Mouse (Mus musculus): Measurements from ENCODE around the gene Leo1. TPM values are rescaled to one million over a fixed set of nuclear protein-coding genes. Genes with fewer than 3 reads are reported as not detected.
"Not testable (repeated sequence)": the region's sequence is repeated elsewhere in the genome, so short reads cannot be mapped to it uniquely, and the experiment has no call there.

Gene Leo1
- total and polyA plus RNA-seq, 2 experiments from 2014 or later, result 37.3 to 39.8 TPM

DNA sequence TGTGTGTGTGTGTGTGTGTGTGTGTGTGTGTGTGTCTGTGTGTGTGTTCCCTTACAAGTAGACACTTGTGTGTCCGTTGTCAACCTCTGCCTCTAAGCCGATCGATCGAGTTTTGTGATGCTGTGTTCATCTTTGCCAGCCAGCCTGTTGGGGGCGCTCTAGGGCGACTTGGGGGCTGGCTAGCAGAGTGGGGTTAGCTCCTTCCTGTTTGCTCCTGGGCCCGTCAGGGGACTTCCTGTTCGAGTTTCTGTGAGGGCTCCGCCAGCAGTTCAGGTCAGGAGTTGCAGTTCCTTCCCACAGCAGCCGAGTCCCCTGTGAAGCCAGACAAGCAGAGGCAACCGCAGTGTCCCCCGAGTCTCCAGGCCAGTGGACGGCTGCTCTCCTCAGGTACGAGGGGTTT, 27.0 kb downstream of the Leo1 start:
- peak; percentile 39 for TF ChIP-seq CTCF (IDR thresholded peaks at IDR 0.05; ENCODE audit: low read depth)
- DNase-seq, result no peak
- no peak overlapping the region for H3K9ac ChIP-seq

DNA sequence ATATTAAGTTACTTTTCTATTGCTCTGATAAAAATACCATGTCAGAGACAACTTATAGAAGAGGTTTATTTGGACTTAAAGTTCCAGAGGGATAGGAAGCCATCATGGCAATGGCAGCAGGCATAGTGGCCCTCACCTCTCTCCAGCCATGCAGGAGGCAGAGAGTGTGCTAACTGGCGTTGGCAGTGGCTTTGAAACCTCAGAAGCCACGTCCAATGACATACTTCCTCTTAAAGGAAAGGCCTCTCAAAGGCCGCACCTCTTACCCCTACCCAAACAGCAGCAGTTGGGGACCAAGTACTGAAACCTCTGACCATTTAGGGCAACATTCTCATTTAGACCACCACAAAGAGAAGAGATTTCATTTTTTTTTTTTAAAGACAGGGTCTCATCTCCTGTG, 35.9 kb downstream of the Leo1 start:
- Histone ChIP-seq H3K27ac (ENCODE audit: low read depth, low read length) (no peak overlapping the region), H3K9ac (no peak overlapping the region), H3K36me3 (ENCODE audit: insufficient read depth) (no peaks in the 10 kb centered on the region), H3K4me2 (ENCODE audit: low read depth) (no peak overlapping the region), H3K27me3 (ENCODE audit: insufficient read depth, low read length) (no peaks in the 10 kb centered on the region), H3K4me1 (ENCODE audit: insufficient read depth) (no peaks in the 10 kb centered on the region), H3K9me3 (ENCODE audit: low read length) (no peaks in the 10 kb centered on the region), H3K4me3 (ENCODE audit: low read depth, low read length) (no peak overlapping the region)
- WGBS, result 85% methylated on average over 3 of the region's 3 CpGs
- TF ChIP-seq CTCF (IDR thresholded peaks at IDR 0.05; ENCODE audit: low read depth), result no peak
- DNase-seq, result no peak
- no peak for ATAC-seq

More for the DNA sequence above, 27.0 kb downstream of the Leo1 start:
- Histone ChIP-seq H3K36me3 (ENCODE audit: insufficient read depth) (peaks cover 47% of the 10 kb centered on the region), H3K9me3 (ENCODE audit: low read length) (no peaks in the 10 kb centered on the region), H3K4me1 (ENCODE audit: insufficient read depth) (no peaks in the 10 kb centered on the region), H3K4me2 (ENCODE audit: low read depth) (no peak overlapping the region), H3K4me3 (ENCODE audit: low read depth, low read length) (no peak overlapping the region), H3K27me3 (ENCODE audit: insufficient read depth, low read length) (no peaks in the 10 kb centered on the region), H3K27ac (ENCODE audit: low read depth, low read length) (no peak overlapping the region)
- ATAC-seq, result 0 out of 2 replicates have a peak, but pooled peaks have one; percentile 40
- 83% methylated on average over 14 of the region's 14 CpGs for WGBS

DNA sequence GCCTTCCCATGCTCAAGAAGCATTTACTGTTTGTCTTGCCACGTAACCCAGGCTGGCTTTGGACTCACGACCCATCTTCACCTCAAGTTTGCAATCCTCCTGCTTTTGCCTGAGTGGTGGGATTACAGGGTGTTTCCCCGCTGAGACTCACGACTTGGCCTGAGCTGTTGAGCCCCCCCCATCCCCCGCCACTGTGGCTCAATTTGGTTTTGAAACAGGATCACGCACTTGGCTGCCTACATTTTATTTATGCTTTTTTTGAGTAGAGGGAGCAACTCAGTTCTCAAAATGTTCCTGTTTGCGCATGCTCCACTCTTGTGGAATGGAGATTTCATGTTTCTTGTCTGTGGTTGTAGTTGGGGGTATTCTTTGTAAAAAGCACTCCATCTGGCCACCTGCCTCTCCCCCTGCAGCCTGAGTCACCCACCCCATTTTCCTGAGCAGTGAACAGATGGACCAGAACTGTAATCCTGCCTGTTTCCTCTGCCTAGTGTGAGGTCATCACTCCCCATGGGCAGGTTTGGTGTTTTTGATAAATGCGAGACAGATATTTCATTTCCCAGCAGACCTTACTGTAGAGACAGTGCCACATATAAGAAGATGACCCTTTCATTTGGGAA, 37.9 kb downstream of the Leo1 start:
- no peaks in the 10 kb centered on the region for H3K9me3 ChIP-seq (ENCODE audit: low read length)
- ATAC-seq (peak; percentile 66), DNase-seq (peak; percentile 17)
- H3K27me3 ChIP-seq (ENCODE audit: insufficient read depth, low read length), result no peaks in the 10 kb centered on the region
- TF ChIP-seq CTCF (IDR thresholded peaks at IDR 0.05; ENCODE audit: low read depth), result no peak
- 39% methylated on average over 8 of the region's 8 CpGs for WGBS
- no peak overlapping the region for H3K27ac ChIP-seq (ENCODE audit: low read depth, low read length)
- H3K36me3 ChIP-seq (ENCODE audit: insufficient read depth), result peaks cover 4% of the 10 kb centered on the region; the same call in 1 of the 2 replicates
- H3K4me3 ChIP-seq (ENCODE audit: low read depth, low read length), result no peak overlapping the region
- H3K4me1 ChIP-seq (ENCODE audit: insufficient read depth), result no peaks in the 10 kb centered on the region
- no peak overlapping the region for H3K4me2 ChIP-seq (ENCODE audit: low read depth)
- H3K9ac ChIP-seq, result no peak overlapping the region

DNA sequence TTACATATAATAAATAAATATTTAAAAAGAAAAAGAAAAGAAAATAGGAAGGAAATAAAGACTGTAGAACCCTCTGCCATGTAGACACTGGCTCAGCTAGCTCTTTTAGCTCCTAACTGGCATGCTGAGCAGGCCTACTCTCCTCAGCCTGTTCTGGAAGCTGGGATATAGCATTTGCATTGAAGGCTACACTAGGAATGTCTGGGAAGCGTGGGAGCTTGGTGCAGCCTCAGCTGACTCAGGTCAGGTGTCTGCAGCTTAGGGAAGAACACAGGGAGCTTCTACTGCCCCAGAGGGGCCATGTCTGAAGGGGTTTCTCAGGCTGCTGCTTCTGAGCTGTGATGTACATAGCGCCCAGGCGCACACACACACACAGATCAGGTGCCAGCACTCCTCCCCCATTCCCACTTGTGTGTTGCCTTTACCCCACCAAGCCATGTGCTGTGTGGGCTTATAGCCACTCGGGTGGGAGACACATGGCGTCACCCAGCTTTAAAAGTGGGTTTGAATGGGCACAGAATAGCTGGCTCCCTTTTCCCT, 39.3 kb downstream of the Leo1 start:
- ATAC-seq (no peak), DNase-seq (no peak)
- peaks cover 4% of the 10 kb centered on the region; the same call in 1 of the 2 replicates for H3K36me3 ChIP-seq (ENCODE audit: insufficient read depth)
- no peak for TF ChIP-seq CTCF (IDR thresholded peaks at IDR 0.05; ENCODE audit: low read depth)
- no peaks in the 10 kb centered on the region for H3K9me3 ChIP-seq (ENCODE audit: low read length)
- no peak overlapping the region for H3K9ac ChIP-seq
- WGBS, result 86% methylated on average over 5 of the region's 5 CpGs
- H3K4me1 ChIP-seq (ENCODE audit: insufficient read depth), result no peaks in the 10 kb centered on the region
- no peaks in the 10 kb centered on the region for H3K27me3 ChIP-seq (ENCODE audit: insufficient read depth, low read length)
- H3K4me3 ChIP-seq (ENCODE audit: low read depth, low read length), result no peak overlapping the region
- H3K27ac ChIP-seq (ENCODE audit: low read depth, low read length), result no peak overlapping the region
- no peak overlapping the region for H3K4me2 ChIP-seq (ENCODE audit: low read depth)

DNA sequence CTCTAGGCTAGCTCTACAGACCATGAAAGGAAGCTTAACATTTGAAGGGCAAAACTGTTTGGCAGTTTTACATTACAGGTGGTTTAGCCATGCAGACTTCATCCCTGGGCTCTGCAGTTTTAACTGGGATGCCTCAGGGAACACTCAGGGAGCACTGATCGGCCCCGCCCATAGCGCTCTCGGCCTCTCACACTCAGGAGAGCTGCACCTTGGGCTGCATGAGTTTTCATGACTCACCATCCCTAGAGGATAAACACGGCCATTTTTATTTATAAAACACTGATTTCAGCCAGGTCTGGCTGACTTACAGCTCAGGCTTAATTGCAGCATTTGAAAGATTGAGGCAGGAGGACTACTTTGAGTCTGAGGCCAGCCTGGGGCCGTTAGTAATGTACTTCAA, 43.9 kb downstream of the Leo1 start:
- Histone ChIP-seq H3K9ac (no peak overlapping the region), H3K4me3 (ENCODE audit: low read depth, low read length) (no peak overlapping the region), H3K36me3 (ENCODE audit: insufficient read depth) (peaks cover 6% of the 10 kb centered on the region; the same call in 1 of the 2 replicates), H3K27ac (ENCODE audit: low read depth, low read length) (no peak overlapping the region), H3K27me3 (ENCODE audit: insufficient read depth, low read length) (no peaks in the 10 kb centered on the region), H3K4me2 (ENCODE audit: low read depth) (no peak overlapping the region), H3K9me3 (ENCODE audit: low read length) (no peaks in the 10 kb centered on the region), H3K4me1 (ENCODE audit: insufficient read depth) (no peaks in the 10 kb centered on the region)
- no peak for DNase-seq
- WGBS, result 88% methylated on average over 6 of the region's 6 CpGs
- no peak for TF ChIP-seq CTCF (IDR thresholded peaks at IDR 0.05; ENCODE audit: low read depth)
- no peak for ATAC-seq

DNA sequence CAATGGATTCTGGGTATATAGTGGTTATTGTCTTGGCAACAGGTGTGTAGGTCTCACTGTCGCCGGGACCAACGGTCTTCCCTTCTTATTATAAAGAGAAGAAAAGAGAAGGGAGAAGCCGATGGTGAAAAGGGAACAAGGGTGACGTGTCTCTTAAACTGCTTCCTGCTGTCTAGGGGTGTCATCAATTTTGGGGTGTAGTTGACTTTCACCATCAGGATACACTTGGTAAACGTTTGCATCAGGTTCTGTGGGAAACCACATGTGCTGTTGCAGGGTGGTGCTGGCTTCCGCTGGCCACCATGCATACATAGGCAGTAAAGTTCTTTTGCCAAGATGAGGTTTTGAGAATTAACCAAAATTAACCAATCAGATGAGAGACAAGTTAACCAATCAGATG, 46.9 kb downstream of the Leo1 start:
- H3K36me3 ChIP-seq (ENCODE audit: insufficient read depth); H3K4me2 ChIP-seq (ENCODE audit: low read depth); H3K27me3 ChIP-seq (ENCODE audit: insufficient read depth, low read length); H3K4me3 ChIP-seq (ENCODE audit: low read depth, low read length); DNase-seq; H3K9me3 ChIP-seq (ENCODE audit: low read length); H3K27ac ChIP-seq (ENCODE audit: low read depth, low read length); ATAC-seq; H3K9ac ChIP-seq; H3K4me1 ChIP-seq (ENCODE audit: insufficient read depth): not testable (repeated sequence)
- 96% methylated on average over 7 of the region's 7 CpGs for WGBS

DNA sequence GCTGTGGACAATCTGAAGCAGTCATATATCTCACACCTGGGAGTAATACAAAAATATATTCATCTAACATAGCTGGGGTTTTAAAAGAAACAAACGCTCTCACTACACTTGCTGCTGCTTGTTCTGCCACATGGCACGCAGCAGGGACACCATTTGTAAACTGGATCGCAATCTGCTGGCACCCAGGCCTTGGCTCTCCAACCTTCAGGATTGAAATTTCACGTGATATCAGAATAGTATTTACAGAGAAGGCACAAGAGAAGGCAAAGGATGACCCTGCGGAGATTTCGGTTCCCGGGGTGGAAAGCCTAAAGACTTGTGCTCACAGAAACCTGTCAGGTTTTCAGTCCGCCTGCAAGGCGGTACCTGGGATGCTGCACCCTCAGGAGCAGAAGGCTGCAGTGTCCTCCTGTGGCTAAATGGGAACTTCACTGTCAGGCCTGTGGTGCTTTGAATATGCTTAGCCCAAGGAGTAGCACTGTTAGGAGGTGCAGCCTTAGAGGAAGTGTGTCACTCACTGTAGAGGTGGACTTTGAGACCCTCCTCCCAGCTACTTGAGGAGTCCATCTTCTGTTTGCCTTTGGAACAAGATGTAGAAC, 53.2 kb downstream of the Leo1 start:
- 79% methylated on average over 9 of the region's 9 CpGs for WGBS
- H3K27ac ChIP-seq (ENCODE audit: low read depth, low read length), result no peak overlapping the region
- H3K36me3 ChIP-seq (ENCODE audit: insufficient read depth), result peaks cover 12% of the 10 kb centered on the region
- no peak for DNase-seq
- H3K9ac ChIP-seq, result no peak overlapping the region
- H3K4me3 ChIP-seq (ENCODE audit: low read depth, low read length), result no peak overlapping the region
- no peak for TF ChIP-seq CTCF (IDR thresholded peaks at IDR 0.05; ENCODE audit: low read depth)
- no peaks in the 10 kb centered on the region for H3K9me3 ChIP-seq (ENCODE audit: low read length)
- ATAC-seq, result no peak
- H3K27me3 ChIP-seq (ENCODE audit: insufficient read depth, low read length), result no peaks in the 10 kb centered on the region
- H3K4me1 ChIP-seq (ENCODE audit: insufficient read depth), result no peaks in the 10 kb centered on the region
- no peak overlapping the region for H3K4me2 ChIP-seq (ENCODE audit: low read depth)
